Mouse (Mus musculus): Measurements from ENCODE around the gene Gm5089.

The Gm5089 gene

GRCm38 (mm10) chr14:122463734-122464341 is 12.9 kb upstream of the Gm5089 start:
- DNase-seq = peak; percentile 69 to 72

DNA sequence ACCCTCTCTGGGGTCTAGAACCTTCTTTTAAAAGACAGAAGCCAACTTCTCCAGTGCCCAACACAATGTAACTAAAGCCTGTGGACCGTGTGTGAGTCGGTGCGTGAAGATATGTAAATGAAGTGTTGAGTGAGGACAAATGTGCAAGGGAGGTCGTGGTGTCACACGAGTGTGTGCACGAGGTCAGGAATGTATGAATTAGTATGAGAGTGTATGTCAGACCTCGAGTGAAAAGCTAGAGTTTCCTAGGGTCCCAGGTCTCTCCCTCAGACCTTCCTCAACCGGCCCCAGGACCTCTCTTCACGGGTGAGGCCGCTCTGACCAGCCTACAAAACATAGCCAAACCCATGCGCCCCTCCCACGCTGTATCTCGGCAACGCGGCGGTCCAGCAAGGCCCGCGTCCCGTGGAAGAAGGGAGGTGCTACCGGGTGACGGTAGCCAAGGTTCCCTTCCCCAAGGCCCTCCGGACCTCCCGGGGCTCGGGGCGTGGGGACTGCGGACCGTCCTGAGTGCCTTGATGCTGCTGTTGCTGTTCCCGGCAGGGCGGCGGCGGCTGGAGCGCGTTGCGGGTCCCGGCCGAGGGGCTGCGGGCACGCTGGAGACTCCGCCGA is 12.3 kb upstream of the Gm5089 start:
- peak; percentile 60 to 63 for DNase-seq

- peak; percentile 44 to 54 for DNase-seq
These were observed 11.8 kb upstream of the Gm5089 start for GRCm38 (mm10) chr14:122462689-122463079.

GRCm38 (mm10) chr14:122461966-122462365 is 11.1 kb upstream of the Gm5089 start:
- peak; percentile 31 to 49 for DNase-seq

- no peak for DNase-seq
These were observed 10.6 kb upstream of the Gm5089 start for GRCm38 (mm10) chr14:122461500-122461899.

DNA sequence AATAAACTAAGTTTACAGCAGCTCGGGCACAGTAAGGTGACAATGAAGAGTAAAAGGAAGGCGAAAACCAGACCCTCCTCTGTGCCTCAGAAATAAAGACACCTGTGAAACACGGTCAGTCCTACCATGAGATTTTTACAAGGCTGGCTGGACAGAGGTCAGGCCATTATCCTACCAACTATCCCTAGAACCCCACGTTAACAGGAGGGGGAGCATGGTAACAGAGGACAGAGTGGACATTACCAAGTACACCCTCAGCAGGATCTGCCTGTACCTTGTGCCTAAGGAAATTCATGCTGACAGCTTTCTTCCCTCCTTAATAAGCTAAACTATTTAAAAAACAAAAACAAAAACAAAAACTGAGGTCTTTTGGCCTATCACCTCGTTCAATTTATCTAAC is 9.3 kb upstream of the Gm5089 start:
- peak in 1 of 2 experiments; percentile 47 for DNase-seq

- peak in 1 of 2 experiments; percentile 38 for DNase-seq
These were observed 8.9 kb upstream of the Gm5089 start for GRCm38 (mm10) chr14:122459776-122460175.

- DNase-seq = peak in 1 of 2 experiments; percentile 52
These were observed 8.4 kb upstream of the Gm5089 start for GRCm38 (mm10) chr14:122459332-122459731.

DNA sequence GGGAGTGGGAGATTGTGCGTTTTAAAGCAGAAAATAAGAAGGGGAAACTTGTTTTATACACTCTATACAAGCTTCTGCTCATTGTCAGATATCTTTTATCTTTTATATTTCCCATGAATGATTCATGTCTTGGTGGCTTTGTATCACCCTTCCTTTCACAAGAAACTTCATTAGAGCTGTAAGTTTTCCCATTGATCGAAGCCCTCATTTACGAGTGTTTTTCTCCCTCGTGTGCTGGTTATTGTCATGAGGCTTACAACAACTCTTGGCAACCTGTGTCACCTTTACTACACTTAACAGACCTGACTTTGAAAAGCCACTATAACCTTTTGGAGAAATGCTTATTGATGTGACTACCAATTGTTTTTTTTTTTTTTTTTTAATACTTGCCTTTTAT is 4.6 kb upstream of the Gm5089 start:
- no peak for DNase-seq

DNA sequence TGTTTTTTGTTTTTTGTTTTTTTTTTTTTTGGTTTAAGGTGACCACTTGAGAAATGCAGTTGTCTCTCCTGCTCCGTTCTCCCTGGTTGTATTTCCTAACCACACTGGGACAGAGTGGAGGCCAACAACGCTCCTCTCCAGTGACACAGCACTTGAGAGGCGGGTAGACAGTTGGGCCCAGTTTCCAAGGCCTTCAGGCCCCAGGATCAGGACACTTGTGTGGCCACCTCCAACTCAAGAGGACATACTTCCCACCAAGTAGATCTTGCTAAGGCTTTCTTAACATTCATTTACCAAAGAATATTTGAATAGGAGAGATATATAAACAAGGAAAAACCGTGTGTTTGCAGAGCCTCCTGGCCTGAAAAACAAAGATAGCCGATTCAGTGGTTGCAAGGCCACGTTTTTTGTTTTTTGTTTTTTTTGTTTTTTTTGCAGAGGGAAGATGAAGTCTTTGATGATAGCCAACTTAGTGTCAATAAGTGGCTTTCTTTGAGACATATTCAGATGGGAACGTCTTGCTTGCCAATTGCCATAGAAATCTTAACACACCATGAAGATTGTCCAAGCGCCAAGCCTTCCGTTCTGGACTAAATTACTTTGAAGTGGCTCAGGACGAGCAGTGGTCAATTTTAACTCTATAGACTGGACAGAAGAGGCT is 4.1 kb upstream of the Gm5089 start:
- DNase-seq = peak in 1 of 2 experiments; percentile 31

- DNase-seq = peak in 1 of 2 experiments; percentile 31
These were observed 3.3 kb upstream of the Gm5089 start for GRCm38 (mm10) chr14:122453996-122454738.

DNA sequence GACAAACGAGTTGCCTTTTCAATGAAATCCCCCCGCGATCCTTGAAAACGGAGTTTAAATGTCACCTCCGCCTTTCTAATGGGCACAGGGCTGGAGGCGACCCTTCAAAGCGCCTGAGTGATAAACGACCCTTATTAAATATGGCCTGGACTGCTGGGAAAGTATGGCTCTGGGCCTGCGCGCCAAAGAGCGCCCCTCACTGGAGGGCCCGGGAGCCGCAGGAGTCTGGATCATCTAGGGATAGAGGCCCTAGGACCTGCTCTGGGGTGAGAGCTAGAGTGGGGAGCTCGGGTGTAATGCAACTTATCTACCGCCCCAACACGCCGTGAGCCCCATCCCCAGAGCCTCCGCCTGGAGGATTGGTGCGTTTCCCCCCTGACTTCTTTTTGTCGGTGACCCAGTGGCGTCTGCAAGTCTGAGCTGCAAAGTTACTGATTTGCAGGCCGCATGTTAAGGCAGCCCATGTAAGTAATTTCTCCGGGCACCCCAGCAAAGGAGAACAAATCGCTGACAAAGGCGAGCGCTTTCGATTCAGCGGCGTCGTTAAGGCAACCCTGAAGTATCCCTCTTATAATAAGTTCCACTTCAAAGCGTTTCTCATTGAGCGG is 2.6 kb upstream of the Gm5089 start:
- DNase-seq = peak; percentile 69 to 70

DNA sequence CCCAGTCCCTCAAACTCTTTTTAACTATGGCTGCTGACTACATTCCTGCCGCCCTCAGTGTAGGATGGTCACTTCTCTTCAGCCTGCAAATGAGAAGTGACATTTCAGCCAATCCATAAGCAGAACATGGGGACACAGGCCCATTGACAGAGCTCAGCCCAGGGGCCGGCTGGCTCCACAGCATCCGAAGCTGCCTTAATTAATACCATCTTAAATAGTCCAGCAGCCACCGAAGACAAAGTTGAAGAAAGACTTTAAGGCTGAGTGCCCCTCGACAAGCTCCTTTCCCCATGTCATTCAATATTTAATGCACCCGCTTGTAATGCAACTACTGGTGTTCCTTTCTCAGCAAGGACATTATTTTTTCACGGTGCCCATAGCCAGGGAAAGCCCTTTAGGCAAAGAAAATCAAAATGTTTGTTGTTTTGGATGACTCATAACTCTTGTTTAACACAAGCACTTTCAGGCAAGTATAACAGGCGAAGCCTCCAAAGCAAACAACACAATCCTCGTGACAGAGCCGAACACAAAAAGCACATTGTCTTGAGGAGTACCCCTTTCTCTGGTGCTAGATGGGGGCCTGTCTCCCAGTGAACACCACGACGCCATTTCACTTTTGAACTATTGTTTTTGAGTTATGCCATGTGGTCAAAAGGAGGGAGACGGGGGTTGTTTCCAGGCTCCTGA is 1.9 kb upstream of the Gm5089 start:
- peak in 1 of 2 experiments; percentile 21 for DNase-seq

DNA sequence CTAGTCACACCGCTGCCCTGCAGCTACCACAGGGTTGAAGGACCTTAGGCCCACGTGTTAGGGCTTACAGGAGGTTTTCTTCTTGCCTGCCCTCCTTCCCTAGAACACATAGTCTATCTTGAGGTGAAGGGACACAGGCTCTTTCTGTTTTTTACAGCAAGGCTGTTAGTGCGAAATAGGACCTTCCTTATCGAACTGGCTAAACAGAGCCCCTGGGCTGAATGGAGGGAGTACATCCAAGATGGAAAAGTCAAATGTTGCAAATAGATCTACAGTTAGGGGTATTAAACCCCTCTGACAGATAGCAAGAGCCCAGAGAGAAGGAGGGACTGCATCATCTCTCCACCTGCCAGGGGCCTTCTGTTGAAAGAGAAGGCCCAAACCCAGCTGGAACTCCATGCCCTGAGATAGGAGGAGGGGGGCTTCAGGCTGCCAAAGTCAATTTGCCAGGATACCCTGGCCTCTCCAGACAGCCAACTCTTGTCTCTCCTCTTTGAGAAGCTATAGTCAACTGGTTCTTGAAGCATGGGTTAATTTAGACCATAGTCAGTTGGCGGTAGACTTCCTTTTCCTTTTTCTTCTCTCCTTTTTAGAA is 733 bp upstream of the Gm5089 start:
- DNase-seq = no peak

- DNase-seq = peak; percentile 32 to 46
These were observed 1.1 kb downstream of the Gm5089 start for GRCm38 (mm10) chr14:122449601-122450495.

DNA sequence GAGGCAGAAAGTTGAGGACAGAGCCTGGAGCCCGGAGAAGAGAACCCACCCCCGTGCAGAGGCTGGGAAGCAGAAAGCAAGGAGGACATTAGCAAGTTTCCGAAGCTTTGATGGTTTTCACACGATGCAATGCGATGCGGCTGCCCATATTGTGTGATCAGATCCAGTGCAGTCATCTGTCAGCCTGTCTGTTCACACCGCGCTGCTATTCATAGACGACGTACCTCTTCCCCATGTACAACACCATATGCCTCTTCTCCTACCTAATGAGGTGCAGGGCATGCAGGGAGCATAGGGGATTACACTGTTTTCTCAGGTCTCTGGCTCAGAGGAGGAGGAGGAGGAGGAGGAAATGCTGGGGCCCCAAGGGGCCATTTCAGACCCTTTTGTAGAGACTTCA is 14.1 kb downstream of the Gm5089 start:
- DNase-seq = no peak

GRCm38 (mm10) chr14:122434039-122434438 is 16.9 kb downstream of the Gm5089 start:
- no peak for DNase-seq

DNA sequence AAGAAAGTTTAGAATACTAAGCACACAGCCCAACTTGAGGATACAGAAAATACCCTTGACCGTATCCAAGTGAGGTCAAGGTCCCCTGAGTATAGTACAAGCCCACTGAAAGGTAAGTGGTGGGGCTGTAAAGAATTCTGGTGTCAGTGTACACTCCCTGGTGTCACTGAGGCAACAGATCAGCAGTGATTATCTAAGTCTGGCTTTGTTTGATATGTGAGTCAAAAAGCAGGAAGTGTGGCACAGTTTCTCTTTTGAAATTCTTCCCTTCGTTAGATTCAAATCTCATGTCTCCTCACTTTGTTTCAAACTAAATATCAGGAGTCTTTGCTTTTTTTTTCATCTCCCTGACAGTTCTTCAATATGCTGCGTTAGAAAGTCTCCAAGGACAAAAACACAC is 18.4 kb downstream of the Gm5089 start:
- DNase-seq = no peak

DNA sequence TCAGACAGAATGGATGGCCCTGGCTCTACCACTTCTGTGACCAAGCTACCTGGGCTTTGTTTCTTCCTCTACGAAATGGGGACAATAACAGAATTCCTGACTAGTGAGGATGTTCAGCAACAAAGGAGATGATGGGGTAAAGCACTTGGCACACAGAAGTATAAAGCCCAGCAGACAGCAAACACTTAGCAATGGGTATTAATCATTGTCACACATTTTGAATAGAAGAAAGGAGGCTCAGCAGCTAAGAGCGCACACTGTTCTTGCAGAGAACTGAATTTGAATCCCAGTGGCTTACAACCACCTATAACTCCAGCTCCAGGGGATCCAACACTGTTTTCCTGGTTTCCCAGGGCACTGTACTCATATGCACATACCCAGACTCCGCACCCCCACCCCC is 23.3 kb downstream of the Gm5089 start:
- no peak for DNase-seq

- no peak for DNase-seq
These were observed 23.7 kb downstream of the Gm5089 start for GRCm38 (mm10) chr14:122427204-122427560.
